Mouse (Mus musculus) layer of hippocampus, adult 2 months (tissue): ENCODE results near the gene Stx11. TPM values are rescaled to one million over a fixed set of nuclear protein-coding genes. Genes with fewer than 3 reads are reported as not detected.
A peak's percentile ranks its signal among the peaks of the same experiment; 100 is the strongest.
"Not testable (repeated sequence)": the region's sequence is repeated elsewhere in the genome, so short reads cannot be mapped to it uniquely, and the experiment has no call there.

ENCODE experiments used
- DNase-seq, 2 experiments: peaks; one replicate each; pipeline ENCODE4 v3.0.0; 2022; ENCODE audit warnings: low spot score in 2 of 2
- H3K27ac ChIP-seq: fragments of 200-600 bp; 2 replicates; pipeline ENCODE4 v1.8.1; 2022
- H3K4me3 ChIP-seq: fragments of 200-600 bp; 2 replicates; pipeline ENCODE4 v1.8.1; 2022; ENCODE audit warnings: mild to moderate bottlenecking
- CTCF ChIP-seq: fragments of 200-600 bp; conservative IDR thresholded peaks from 2 replicates; pipeline ENCODE4 v1.8.1; 2022; ENCODE audit warnings: antibody characterized with exemption, mild to moderate bottlenecking, moderate library complexity
- total RNA-seq, 2 experiments: library from RNA; stranded (reverse); gene quantifications; 2 replicates each; pipeline ENCODE4 v1.2.3; 2021

The Stx11 gene
- total RNA-seq, 2 experiments from 2014 or later, result 0.07 to 0.33 TPM

GRCm38 (mm10) chr10:12977787-12978212, 13.7 kb upstream of the Stx11 start:
- no peak overlapping the region for H3K4me3 ChIP-seq
- no peak for DNase-seq
- TF ChIP-seq CTCF, result no peak
- no peak overlapping the region for H3K27ac ChIP-seq

DNA sequence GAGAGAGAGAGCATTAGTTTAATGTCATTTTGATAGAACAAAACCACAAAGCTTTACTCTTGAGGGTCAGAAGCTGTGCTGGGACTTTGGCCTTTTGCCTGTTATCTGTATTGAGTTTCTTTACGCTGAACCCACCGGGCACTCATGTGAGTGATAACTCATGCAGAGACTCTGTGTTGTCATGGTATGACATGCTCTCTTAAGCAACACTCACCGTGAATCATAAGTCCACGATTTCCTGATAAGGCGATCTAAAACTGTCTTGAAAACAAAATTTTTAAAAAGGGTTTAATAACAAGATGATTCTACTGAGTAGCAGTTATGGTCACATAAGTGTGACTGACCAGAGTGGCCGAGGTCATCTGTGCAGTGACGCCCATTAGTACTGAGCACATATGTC, 12.5 kb upstream of the Stx11 start:
- no peak overlapping the region for H3K27ac ChIP-seq
- no peak overlapping the region for H3K4me3 ChIP-seq
- DNase-seq, result no peak
- no peak for TF ChIP-seq CTCF

GRCm38 (mm10) chr10:12975957-12976356, 11.9 kb upstream of the Stx11 start:
- Histone ChIP-seq H3K27ac (no peak overlapping the region), H3K4me3 (no peak overlapping the region)
- no peak for DNase-seq
- TF ChIP-seq CTCF, result no peak

DNA sequence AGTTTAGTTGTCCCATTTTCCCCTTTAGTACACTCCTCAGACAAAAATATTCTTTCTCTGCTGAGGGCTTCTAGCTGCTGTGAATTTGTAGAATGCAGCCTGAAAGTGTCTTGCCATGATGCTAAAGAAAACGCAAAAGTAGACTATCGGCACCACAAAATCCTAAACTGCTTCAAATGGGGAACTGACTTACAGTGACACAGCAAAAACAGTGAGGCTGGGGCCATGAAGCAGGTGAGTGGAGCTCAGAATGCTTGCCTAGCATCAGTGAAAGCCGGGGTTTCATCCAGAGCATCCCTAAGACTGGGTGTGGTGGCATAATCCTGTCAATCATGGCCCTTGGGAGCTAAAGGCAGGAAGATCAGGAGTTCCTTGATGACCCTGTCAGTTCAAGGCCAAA, 11.4 kb upstream of the Stx11 start:
- H3K27ac ChIP-seq, result no peak overlapping the region
- H3K4me3 ChIP-seq, result no peak overlapping the region
- DNase-seq, result no peak
- no peak for TF ChIP-seq CTCF

GRCm38 (mm10) chr10:12974572-12974971, 10.5 kb upstream of the Stx11 start:
- TF ChIP-seq CTCF, result no peak
- no peak overlapping the region for H3K4me3 ChIP-seq
- no peak for DNase-seq

GRCm38 (mm10) chr10:12965669-12966180, 1.6 kb upstream of the Stx11 start:
- no peak for TF ChIP-seq CTCF
- Histone ChIP-seq H3K4me3 (no peak overlapping the region), H3K27ac (no peak overlapping the region)
- DNase-seq, result no peak

More at GRCm38 (mm10) chr10:12974572-12974971, 10.5 kb upstream of the Stx11 start:
- H3K27ac ChIP-seq, result no peak overlapping the region

- Histone ChIP-seq H3K4me3 (peak overlapping the region; percentile 68), H3K27ac (no peak overlapping the region)
- DNase-seq, result no peak
- no peak for TF ChIP-seq CTCF
These were observed 543 bp downstream of the Stx11 start for GRCm38 (mm10) chr10:12963362-12964147.

DNA sequence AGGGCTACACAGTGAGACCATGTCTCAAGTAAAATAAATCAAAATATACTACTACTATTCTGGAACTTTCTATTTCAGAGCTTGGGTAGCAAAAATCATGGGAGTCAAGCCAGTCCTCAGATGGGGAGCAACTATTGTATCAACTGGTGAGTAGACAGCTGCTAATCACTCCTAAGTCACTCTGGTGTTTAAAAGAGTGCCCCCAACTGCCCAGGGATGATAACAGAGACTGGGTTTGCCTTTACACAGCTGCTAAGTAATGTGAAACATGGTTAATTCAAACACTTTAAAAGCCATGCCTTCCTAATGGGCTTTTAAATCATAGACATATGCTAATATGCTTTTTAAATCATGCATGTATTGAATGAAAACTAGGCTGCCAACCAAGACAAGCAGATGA, 1.9 kb downstream of the Stx11 start:
- TF ChIP-seq CTCF, result no peak
- Histone ChIP-seq H3K4me3 (no peak overlapping the region), H3K27ac (no peak overlapping the region)
- no peak for DNase-seq

GRCm38 (mm10) chr10:12961546-12961945, 2.6 kb downstream of the Stx11 start:
- Histone ChIP-seq H3K4me3 (no peak overlapping the region), H3K27ac (no peak overlapping the region)
- TF ChIP-seq CTCF, result no peak
- no peak for DNase-seq

DNA sequence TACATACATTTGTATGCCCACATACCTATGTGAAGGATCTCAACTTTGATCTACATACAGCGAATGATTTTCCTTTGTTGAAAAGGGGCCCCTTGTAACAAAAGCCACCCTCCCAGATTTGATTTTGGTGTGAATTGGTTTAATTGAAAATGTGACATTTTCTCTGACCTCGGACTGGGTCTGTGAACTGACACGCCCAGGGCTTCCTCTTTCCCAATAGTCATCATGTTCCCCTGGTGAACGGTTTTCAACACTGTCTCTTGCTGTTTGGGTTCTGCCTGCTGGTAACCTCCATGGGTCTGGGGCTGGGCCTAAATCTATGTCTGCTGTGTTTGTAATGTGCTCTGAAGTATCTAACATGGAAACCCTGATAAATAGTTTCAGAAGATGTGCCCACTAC, 6.8 kb downstream of the Stx11 start:
- no peak for DNase-seq
- no peak for TF ChIP-seq CTCF
- H3K27ac ChIP-seq, result no peak overlapping the region
- no peak overlapping the region for H3K4me3 ChIP-seq

DNA sequence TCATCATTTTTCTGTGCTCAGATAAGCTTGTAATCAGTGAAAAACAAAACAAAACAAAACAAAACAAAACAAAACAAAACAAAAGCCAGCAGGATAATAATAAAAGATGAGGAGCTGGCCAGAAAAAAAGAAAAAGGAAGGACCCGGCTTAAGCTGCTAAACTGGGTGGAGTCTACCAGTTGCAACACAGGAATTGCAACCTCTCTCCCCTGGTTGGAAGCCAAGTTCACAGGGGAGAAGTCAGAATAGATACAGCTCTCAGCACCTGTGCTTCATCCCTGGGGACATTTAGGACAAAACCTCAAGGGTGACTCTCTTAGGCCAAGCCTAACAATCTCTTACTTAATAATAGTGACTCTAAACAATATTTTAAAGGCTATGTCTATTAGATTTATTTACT, 8.3 kb downstream of the Stx11 start:
- H3K27ac ChIP-seq, result no peak overlapping the region
- no peak for TF ChIP-seq CTCF
- no peak for DNase-seq
- H3K4me3 ChIP-seq, result no peak overlapping the region

- H3K27ac ChIP-seq, H3K4me3 ChIP-seq, DNase-seq: not testable (repeated sequence)
These were observed 12.7 kb downstream of the Stx11 start for GRCm38 (mm10) chr10:12951358-12951757.

- no peak for TF ChIP-seq CTCF
- H3K4me3 ChIP-seq, result no peak overlapping the region
- no peak overlapping the region for H3K27ac ChIP-seq
- no peak for DNase-seq
These were observed 14.8 kb downstream of the Stx11 start for GRCm38 (mm10) chr10:12949299-12949698.

DNA sequence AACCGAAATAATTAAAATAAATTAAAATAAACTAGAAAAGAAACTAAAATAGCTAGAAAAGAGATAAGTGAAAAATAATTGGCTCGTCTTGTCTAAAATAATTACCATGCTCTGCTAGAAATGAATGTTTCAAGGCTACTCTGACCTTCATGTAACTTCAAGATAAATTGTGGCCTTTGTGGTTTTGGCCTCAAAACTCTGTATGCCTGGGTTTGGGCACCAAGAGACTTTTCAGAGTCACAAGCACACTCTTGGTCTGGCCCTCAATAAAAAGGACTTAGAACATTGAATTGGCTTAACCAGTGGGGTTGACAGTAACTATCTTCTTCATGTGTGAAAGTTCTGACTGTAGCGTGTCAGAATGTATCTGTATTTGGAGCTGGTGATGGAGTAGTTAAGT, 16.5 kb downstream of the Stx11 start:
- DNase-seq, result no peak
- TF ChIP-seq CTCF, result no peak
- Histone ChIP-seq H3K27ac (no peak overlapping the region), H3K4me3 (no peak overlapping the region)
